Mouse (Mus musculus): ENCODE measurements at regions not wholly inside any gene's neighbourhood (a gene's known extent, or its start where the extent isn't known, plus 50 kb on each side); places are given as distances from the start of the nearest gene placed in this dataset.

DNA sequence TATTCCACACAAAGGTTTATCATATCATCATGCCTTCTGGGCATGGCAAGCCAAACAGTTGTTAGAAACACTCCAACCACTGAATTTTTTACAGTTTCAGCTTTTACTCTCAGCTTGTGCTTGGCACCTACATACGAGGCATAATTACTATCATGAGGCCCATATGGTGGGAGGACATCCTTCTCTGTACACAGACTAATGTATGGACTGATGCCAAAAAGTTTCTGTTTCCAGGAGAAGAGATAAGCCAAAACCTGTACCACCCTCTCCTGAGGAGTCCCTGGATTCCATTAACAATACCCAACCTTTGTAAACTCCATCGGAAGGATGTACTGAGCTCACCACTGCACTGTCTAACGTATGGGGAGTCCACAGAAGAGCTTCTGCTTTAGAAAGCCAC is 698.9 kb downstream of the Utrn start:
- no peak for TF ChIP-seq CTCF (conservative IDR thresholded peaks at IDR 0.05; ENCODE audit: insufficient read depth, insufficient read length, low read depth, low read length)
- no peak for TF ChIP-seq POLR2A (IDR thresholded peaks at IDR 0.05; ENCODE audit: low read depth, low read length)

All from kidney, adult 2 months (tissue).